Mouse (Mus musculus): ENCODE data around the gene Cpa1. TPM values are rescaled to one million over a fixed set of nuclear protein-coding genes. Genes with fewer than 3 reads are reported as not detected.

The Cpa1 gene
- polyA plus RNA-seq (2015; fragmentation: Nextera tagmentation; extraction: Ambion mirVana): 0.48 and 0.61 TPM in 2 replicates

- 93% methylated on average over 5 of the region's 5 CpGs for WGBS
- Histone ChIP-seq H3K36me3 (no peaks in the 10 kb centered on the region), H3K27ac (replicated peaks) (no peak within 1 kb of the TSS), H3K9ac (replicated peaks) (no peak within 1 kb of the TSS), H3K27me3 (no peaks in the 10 kb centered on the region), H3K4me3 (no peak within 1 kb of the TSS), H3K9me3 (no peaks in the 10 kb centered on the region), H3K4me2 (replicated peaks) (no peak within 1 kb of the TSS), H3K4me1 (peaks cover 5% of the 10 kb centered on the region; the same call in 1 of the 2 replicates)
- no peak for ATAC-seq (replicated peaks)
Measured at GRCm38 (mm10) chr6:30638674-30639268, at the start of gene Cpa1. TSS of gene Cpa1 (plus strand) at chr6:30639218.

GRCm38 (mm10) chr6:30589819-30590218, 49.2 kb upstream of the Cpa1 start:
- no peak overlapping the region for H3K4me3 ChIP-seq
- H3K36me3 ChIP-seq: no peaks in the 10 kb centered on the region
- H3K4me2 ChIP-seq (replicated peaks): no peak overlapping the region
- 0 out of 2 replicates have a peak, but pooled peaks cover 3% of the 10 kb centered on the region for H3K4me1 ChIP-seq
- no peak overlapping the region for H3K27ac ChIP-seq (replicated peaks)
- 62% methylated on average over 2 of the region's 2 CpGs for WGBS
- H3K9me3 ChIP-seq: no peaks in the 10 kb centered on the region
- ATAC-seq (replicated peaks): no peak
- H3K9ac ChIP-seq (replicated peaks): no peak overlapping the region
- no peaks in the 10 kb centered on the region for H3K27me3 ChIP-seq

GRCm38 (mm10) chr6:30591851-30592404, 47.1 kb upstream of the Cpa1 start:
- Histone ChIP-seq H3K9ac (replicated peaks) (no peak overlapping the region), H3K9me3 (no peaks in the 10 kb centered on the region), H3K4me1 (0 out of 2 replicates have a peak, but pooled peaks cover under 1% of the 10 kb centered on the region), H3K4me3 (no peak overlapping the region), H3K4me2 (replicated peaks) (no peak overlapping the region), H3K27ac (replicated peaks) (no peak overlapping the region), H3K27me3 (no peaks in the 10 kb centered on the region), H3K36me3 (no peaks in the 10 kb centered on the region)
- 86% methylated on average over 5 of the region's 5 CpGs for WGBS
- no peak for ATAC-seq (replicated peaks)

GRCm38 (mm10) chr6:30592417-30592974, 46.5 kb upstream of the Cpa1 start:
- Histone ChIP-seq H3K27me3 (no peaks in the 10 kb centered on the region), H3K27ac (replicated peaks) (no peak overlapping the region), H3K9me3 (no peaks in the 10 kb centered on the region), H3K4me1 (no peaks in the 10 kb centered on the region), H3K4me2 (replicated peaks) (no peak overlapping the region), H3K36me3 (no peaks in the 10 kb centered on the region), H3K4me3 (no peak overlapping the region), H3K9ac (replicated peaks) (no peak overlapping the region)
- 65% methylated on average over 10 of the region's 10 CpGs for WGBS
- ATAC-seq (replicated peaks): no peak

GRCm38 (mm10) chr6:30594364-30594763, 44.7 kb upstream of the Cpa1 start:
- 94% methylated on average over 7 of the region's 7 CpGs for WGBS
- Histone ChIP-seq H3K4me1 (no peaks in the 10 kb centered on the region), H3K9me3 (no peaks in the 10 kb centered on the region), H3K4me3 (no peak overlapping the region), H3K4me2 (replicated peaks) (no peak overlapping the region), H3K27ac (replicated peaks) (no peak overlapping the region), H3K9ac (replicated peaks) (no peak overlapping the region), H3K36me3 (no peaks in the 10 kb centered on the region), H3K27me3 (no peaks in the 10 kb centered on the region)
- ATAC-seq (replicated peaks): no peak

GRCm38 (mm10) chr6:30596230-30596898, 42.7 kb upstream of the Cpa1 start:
- 75% methylated on average over 8 of the region's 8 CpGs for WGBS
- Histone ChIP-seq H3K9me3 (no peaks in the 10 kb centered on the region), H3K27me3 (no peaks in the 10 kb centered on the region), H3K36me3 (no peaks in the 10 kb centered on the region), H3K4me2 (replicated peaks) (no peak overlapping the region), H3K9ac (replicated peaks) (no peak overlapping the region), H3K4me1 (no peaks in the 10 kb centered on the region), H3K4me3 (no peak overlapping the region), H3K27ac (replicated peaks) (no peak overlapping the region)
- ATAC-seq (replicated peaks): no peak

- WGBS: 88% methylated on average over 3 of the region's 3 CpGs
- Histone ChIP-seq H3K4me1 (no peaks in the 10 kb centered on the region), H3K4me3 (no peak overlapping the region), H3K36me3 (no peaks in the 10 kb centered on the region), H3K9ac (replicated peaks) (no peak overlapping the region), H3K9me3 (no peaks in the 10 kb centered on the region), H3K27me3 (no peaks in the 10 kb centered on the region), H3K27ac (replicated peaks) (no peak overlapping the region), H3K4me2 (replicated peaks) (no peak overlapping the region)
- no peak for ATAC-seq (replicated peaks)
Measured at GRCm38 (mm10) chr6:30600033-30600432, 39.0 kb upstream of the Cpa1 start.

GRCm38 (mm10) chr6:30600995-30601394, 38.0 kb upstream of the Cpa1 start:
- Histone ChIP-seq H3K4me1 (no peaks in the 10 kb centered on the region), H3K4me3 (no peak overlapping the region), H3K36me3 (no peaks in the 10 kb centered on the region), H3K9me3 (no peaks in the 10 kb centered on the region), H3K9ac (replicated peaks) (no peak overlapping the region), H3K27me3 (no peaks in the 10 kb centered on the region), H3K27ac (replicated peaks) (no peak overlapping the region), H3K4me2 (replicated peaks) (no peak overlapping the region)
- WGBS: 56% methylated on average over 1 of the region's 1 CpGs
- ATAC-seq (replicated peaks): no peak

- Histone ChIP-seq H3K9ac (replicated peaks) (no peak overlapping the region), H3K9me3 (no peaks in the 10 kb centered on the region), H3K4me2 (replicated peaks) (no peak overlapping the region), H3K4me3 (no peak overlapping the region), H3K27ac (replicated peaks) (no peak overlapping the region), H3K36me3 (no peaks in the 10 kb centered on the region), H3K4me1 (no peaks in the 10 kb centered on the region), H3K27me3 (no peaks in the 10 kb centered on the region)
- WGBS: 76% methylated on average over 7 of the region's 7 CpGs
- ATAC-seq (replicated peaks): no peak
Measured at GRCm38 (mm10) chr6:30604342-30604867, 34.6 kb upstream of the Cpa1 start.

- ATAC-seq (replicated peaks): no peak
- H3K4me1 ChIP-seq: no peaks in the 10 kb centered on the region
- no peaks in the 10 kb centered on the region for H3K36me3 ChIP-seq
- no peaks in the 10 kb centered on the region for H3K27me3 ChIP-seq
- no peak overlapping the region for H3K27ac ChIP-seq (replicated peaks)
- H3K4me3 ChIP-seq: no peak overlapping the region
- H3K9ac ChIP-seq (replicated peaks): no peak overlapping the region
- H3K4me2 ChIP-seq (replicated peaks): no peak overlapping the region
- no peaks in the 10 kb centered on the region for H3K9me3 ChIP-seq
- WGBS: 90% methylated on average over 4 of the region's 4 CpGs
Measured at GRCm38 (mm10) chr6:30605111-30605510, 33.9 kb upstream of the Cpa1 start.

GRCm38 (mm10) chr6:30605672-30606071, 33.3 kb upstream of the Cpa1 start:
- H3K27me3 ChIP-seq: no peaks in the 10 kb centered on the region

GRCm38 (mm10) chr6:30610710-30611109, 28.3 kb upstream of the Cpa1 start, which contains the start of gene Cpa5:
TSS of gene Cpa5 (plus strand) at chr6:30611010.
- H3K4me2 ChIP-seq (replicated peaks): no peak within 1 kb of the TSS
- 57% methylated on average over 7 of the region's 7 CpGs for WGBS
- H3K9ac ChIP-seq (replicated peaks): no peak within 1 kb of the TSS
- H3K9me3 ChIP-seq: no peaks in the 10 kb centered on the region
- H3K4me1 ChIP-seq: peaks cover 16% of the 10 kb centered on the region
- no peak for ATAC-seq (replicated peaks)
- no peaks in the 10 kb centered on the region for H3K36me3 ChIP-seq
- H3K27me3 ChIP-seq: no peaks in the 10 kb centered on the region
- H3K27ac ChIP-seq (replicated peaks): no peak within 1 kb of the TSS
- no peak within 1 kb of the TSS for H3K4me3 ChIP-seq

More at GRCm38 (mm10) chr6:30605672-30606071, 33.3 kb upstream of the Cpa1 start:
- no peak for ATAC-seq (replicated peaks)
- no peaks in the 10 kb centered on the region for H3K36me3 ChIP-seq
- no peak overlapping the region for H3K4me3 ChIP-seq
- no peak overlapping the region for H3K27ac ChIP-seq (replicated peaks)
- WGBS: 88% methylated on average over 5 of the region's 5 CpGs
- H3K9ac ChIP-seq (replicated peaks): no peak overlapping the region
- H3K9me3 ChIP-seq: no peaks in the 10 kb centered on the region
- 0 out of 2 replicates have a peak, but pooled peaks cover 2% of the 10 kb centered on the region for H3K4me1 ChIP-seq
- H3K4me2 ChIP-seq (replicated peaks): no peak overlapping the region

All from forebrain, embryonic 15.5 days (tissue).